Mouse (Mus musculus): ENCODE measurements at regions not wholly inside any gene's neighbourhood (a gene's known extent, or its start where the extent isn't known, plus 50 kb on each side); places are given as distances from the start of the nearest gene placed in this dataset.
A peak's percentile ranks its signal among the peaks of the same experiment; 100 is the strongest.

DNA sequence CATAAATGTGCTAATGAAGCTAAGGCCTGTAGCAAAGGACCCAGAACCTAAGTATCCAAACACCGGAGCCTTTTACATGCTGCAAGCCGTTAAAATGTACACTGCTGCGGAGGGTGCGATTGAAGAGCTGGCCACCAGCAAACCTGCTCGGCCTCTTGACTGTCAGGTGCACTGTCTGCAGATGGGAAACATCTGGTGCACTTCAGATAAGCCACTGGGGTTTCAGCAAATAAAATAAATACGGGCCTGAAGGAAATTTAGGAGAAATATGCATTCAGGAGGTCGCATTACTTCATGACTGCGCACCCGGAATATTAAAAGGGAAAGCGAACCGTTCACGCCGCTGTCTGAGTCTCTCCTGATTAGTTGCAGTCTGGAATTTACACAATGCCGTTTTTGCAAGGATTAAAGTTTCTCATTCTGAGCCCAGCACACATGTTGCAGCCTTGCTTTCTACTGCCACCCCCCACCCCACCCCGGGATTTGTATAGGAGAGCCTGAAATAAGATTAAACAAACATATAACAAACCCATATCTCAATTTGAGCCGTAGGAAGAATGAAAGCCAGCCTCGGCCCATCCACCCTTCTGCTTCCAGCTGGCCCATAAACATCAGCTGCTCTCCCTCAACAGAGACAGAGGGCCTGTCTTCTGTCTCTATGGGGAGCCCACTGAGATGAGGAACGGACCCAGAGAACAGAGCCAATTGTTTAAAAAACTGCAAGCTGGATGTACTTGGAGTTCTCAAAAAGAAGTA, 103.5 kb upstream of the Cd180 start:
- no peaks in the 10 kb centered on the region for H3K27me3 ChIP-seq (ENCODE audit: insufficient read depth, low read length)
- ATAC-seq: peak; percentile 84

DNA sequence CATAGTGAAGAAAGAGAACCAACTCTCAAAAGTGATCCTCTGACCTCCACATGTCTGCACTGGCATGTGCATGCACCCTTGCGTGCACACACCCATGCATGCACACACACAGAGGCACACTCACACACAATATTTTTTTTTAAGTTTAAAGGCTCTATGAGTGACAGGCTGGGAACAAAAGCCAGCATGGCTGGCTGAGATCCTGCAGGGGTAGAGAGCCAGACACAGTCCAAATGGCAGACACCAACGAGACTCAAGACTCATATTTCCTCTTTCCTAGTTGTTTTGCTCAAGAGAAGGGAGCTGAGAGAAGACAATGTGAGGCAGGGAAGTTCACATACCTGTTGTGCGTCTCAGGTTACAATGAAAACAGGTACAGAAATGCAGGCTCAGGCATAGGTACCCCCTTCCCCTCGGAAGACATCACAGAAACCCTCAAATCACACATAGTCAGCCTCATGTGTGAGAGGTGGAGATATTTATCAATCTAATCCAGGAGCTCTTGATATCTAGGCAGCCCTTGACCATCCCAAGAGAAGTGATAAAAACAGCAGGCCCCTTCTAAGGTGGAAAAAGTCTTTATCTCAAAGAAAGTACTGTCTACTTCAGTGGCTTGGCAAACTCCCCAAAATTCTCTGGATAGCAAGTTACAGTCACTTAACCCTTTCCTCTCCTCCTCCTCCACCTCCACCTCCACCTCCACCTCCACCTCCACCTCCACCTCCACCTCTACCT, 101.4 kb upstream of the Cd180 start:
- Histone ChIP-seq H3K27me3 (ENCODE audit: insufficient read depth, low read length) (no peaks in the 10 kb centered on the region), H3K9ac (replicated peaks; ENCODE audit: low read length) (no peak overlapping the region), H3K4me3 (ENCODE audit: low read length) (no peak overlapping the region), H3K4me2 (ENCODE audit: low read depth, low read length) (no peak overlapping the region), H3K4me1 (ENCODE audit: insufficient read depth, low read length) (0 out of 2 replicates have a peak, but pooled peaks cover 11% of the 10 kb centered on the region), H3K36me3 (ENCODE audit: insufficient read depth, low read length) (no peaks in the 10 kb centered on the region), H3K27ac (no peak overlapping the region), H3K9me3 (ENCODE audit: low read length) (no peaks in the 10 kb centered on the region)
- DNase-seq (ENCODE audit: low spot score): no peak
- 73% methylated on average over 4 of the region's 4 CpGs for WGBS
- no peak for ATAC-seq
- TF ChIP-seq CTCF (IDR thresholded peaks at IDR 0.05; ENCODE audit: low read depth): no peak

More for the DNA sequence above, 103.5 kb upstream of the Cd180 start:
- Histone ChIP-seq H3K36me3 (ENCODE audit: insufficient read depth, low read length) (no peaks in the 10 kb centered on the region), H3K4me3 (ENCODE audit: low read length) (no peak overlapping the region), H3K27ac (peak overlapping the region; percentile 48; the same call in 1 of the 2 replicates), H3K4me2 (ENCODE audit: low read depth, low read length) (peak overlapping the region; percentile 25; the same call in 1 of the 2 replicates), H3K9me3 (ENCODE audit: low read length) (no peaks in the 10 kb centered on the region), H3K4me1 (ENCODE audit: insufficient read depth, low read length) (0 out of 2 replicates have a peak, but pooled peaks cover 11% of the 10 kb centered on the region), H3K9ac (replicated peaks; ENCODE audit: low read length) (no peak overlapping the region)
- WGBS: 41% methylated on average over 18 of the region's 18 CpGs
- DNase-seq (ENCODE audit: low spot score): peak; percentile 29
- TF ChIP-seq CTCF (IDR thresholded peaks at IDR 0.05; ENCODE audit: low read depth): no peak

DNA sequence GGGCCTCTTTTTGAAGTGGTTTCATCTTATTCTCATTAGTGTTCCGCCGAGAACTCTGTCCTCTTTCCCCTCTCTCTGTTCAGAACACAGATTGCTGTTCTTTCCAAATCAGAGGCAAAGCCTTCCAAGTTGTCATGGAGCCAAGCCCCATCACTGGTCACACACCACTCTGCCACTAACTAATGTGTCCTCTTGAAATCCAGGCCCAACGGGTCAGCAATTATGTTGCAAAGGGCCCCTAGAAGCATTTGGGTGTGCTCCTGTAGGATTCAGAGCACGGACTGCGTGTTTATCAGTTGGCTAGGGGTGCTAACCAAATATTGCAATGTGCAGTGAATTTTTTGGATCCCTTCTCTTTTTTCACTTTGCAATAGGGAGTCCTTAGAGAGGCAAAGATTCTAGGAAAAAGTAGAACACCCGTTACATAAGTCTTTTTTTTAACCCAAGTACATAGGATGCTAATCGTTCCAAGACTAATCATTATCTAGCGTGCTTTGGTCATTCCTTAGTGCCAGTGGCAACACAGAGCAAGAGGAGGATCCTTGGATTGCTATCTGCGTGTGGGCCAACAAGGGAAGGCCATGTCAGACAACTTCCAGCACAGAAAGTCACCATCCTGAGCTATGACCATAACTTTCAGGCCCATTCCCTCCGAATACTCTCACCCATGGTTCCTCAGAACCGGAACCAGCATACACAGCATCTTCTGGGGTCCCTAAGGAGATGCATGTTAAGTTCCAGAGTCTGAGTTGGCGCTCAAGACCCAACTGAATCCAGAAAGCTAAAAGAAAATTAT, 99.8 kb upstream of the Cd180 start:
- no peaks in the 10 kb centered on the region for H3K9me3 ChIP-seq (ENCODE audit: low read length)
- DNase-seq (ENCODE audit: low spot score) (peak; percentile 49), ATAC-seq (no peak)
- no peak overlapping the region for H3K4me3 ChIP-seq (ENCODE audit: low read length)
- no peaks in the 10 kb centered on the region for H3K36me3 ChIP-seq (ENCODE audit: insufficient read depth, low read length)
- no peak for TF ChIP-seq CTCF (IDR thresholded peaks at IDR 0.05; ENCODE audit: low read depth)
- H3K27ac ChIP-seq: no peak overlapping the region
- H3K4me2 ChIP-seq (ENCODE audit: low read depth, low read length): no peak overlapping the region
- WGBS: 79% methylated on average over 12 of the region's 12 CpGs
- 0 out of 2 replicates have a peak, but pooled peaks cover 11% of the 10 kb centered on the region for H3K4me1 ChIP-seq (ENCODE audit: insufficient read depth, low read length)
- no peaks in the 10 kb centered on the region for H3K27me3 ChIP-seq (ENCODE audit: insufficient read depth, low read length)
- H3K9ac ChIP-seq (replicated peaks; ENCODE audit: low read length): no peak overlapping the region

DNA sequence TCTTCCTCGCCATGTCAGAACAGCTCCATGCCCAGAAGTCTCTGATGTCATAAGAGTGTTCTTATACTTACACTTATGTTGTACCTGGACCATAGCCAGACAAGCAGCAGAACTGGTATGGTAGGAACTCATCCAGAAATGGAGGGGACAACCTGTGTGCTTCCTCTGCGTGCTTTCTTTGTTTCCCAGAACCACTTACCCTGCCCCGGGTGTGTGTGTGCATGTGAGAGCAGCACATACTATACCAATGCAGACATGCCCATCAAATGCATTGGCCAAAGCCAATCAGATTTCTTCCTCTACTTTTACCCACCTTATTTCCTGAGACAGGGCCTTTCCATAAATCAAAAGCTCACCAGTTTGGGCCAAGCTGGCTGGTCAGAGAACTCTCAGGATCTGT, 99.2 kb upstream of the Cd180 start:
- ATAC-seq (no peak), DNase-seq (ENCODE audit: low spot score) (no peak)
- H3K36me3 ChIP-seq (ENCODE audit: insufficient read depth, low read length): no peaks in the 10 kb centered on the region
- TF ChIP-seq CTCF (IDR thresholded peaks at IDR 0.05; ENCODE audit: low read depth): no peak
- no peaks in the 10 kb centered on the region for H3K27me3 ChIP-seq (ENCODE audit: insufficient read depth, low read length)
- H3K4me3 ChIP-seq (ENCODE audit: low read length): no peak overlapping the region
- no peaks in the 10 kb centered on the region for H3K9me3 ChIP-seq (ENCODE audit: low read length)
- no peak overlapping the region for H3K4me2 ChIP-seq (ENCODE audit: low read depth, low read length)
- H3K4me1 ChIP-seq (ENCODE audit: insufficient read depth, low read length): 0 out of 2 replicates have a peak, but pooled peaks cover 11% of the 10 kb centered on the region
- H3K9ac ChIP-seq (replicated peaks; ENCODE audit: low read length): no peak overlapping the region
- no peak overlapping the region for H3K27ac ChIP-seq
- WGBS: 88% methylated on average over 3 of the region's 3 CpGs

DNA sequence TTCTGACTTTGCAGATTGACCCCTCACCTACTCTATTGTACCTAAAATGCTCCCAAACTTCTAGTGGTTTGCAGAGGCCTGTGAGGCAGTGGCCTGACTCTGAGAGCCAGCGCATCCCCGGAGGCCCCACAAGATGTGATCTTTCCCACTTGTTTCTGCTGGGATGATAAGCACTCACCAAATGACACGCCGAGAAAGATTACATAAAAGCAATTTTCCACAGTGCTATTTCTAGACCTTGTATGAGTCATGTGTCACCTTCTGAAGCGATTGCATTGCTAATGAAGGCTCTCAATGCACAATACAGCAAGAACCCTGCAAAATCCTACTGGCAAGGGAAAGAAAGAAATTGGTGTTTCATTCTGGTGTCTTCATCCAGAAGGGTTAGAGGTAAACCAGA, 97.8 kb upstream of the Cd180 start:
- DNase-seq (ENCODE audit: low spot score) (no peak), ATAC-seq (no peak)
- H3K27ac ChIP-seq: no peak overlapping the region
- H3K9ac ChIP-seq (replicated peaks; ENCODE audit: low read length): no peak overlapping the region
- no peaks in the 10 kb centered on the region for H3K27me3 ChIP-seq (ENCODE audit: insufficient read depth, low read length)
- H3K4me3 ChIP-seq (ENCODE audit: low read length): no peak overlapping the region
- TF ChIP-seq CTCF (IDR thresholded peaks at IDR 0.05; ENCODE audit: low read depth): no peak
- 63% methylated on average over 5 of the region's 5 CpGs for WGBS
- H3K9me3 ChIP-seq (ENCODE audit: low read length): no peaks in the 10 kb centered on the region
- 0 out of 2 replicates have a peak, but pooled peaks cover 2% of the 10 kb centered on the region for H3K4me1 ChIP-seq (ENCODE audit: insufficient read depth, low read length)
- no peak overlapping the region for H3K4me2 ChIP-seq (ENCODE audit: low read depth, low read length)
- no peaks in the 10 kb centered on the region for H3K36me3 ChIP-seq (ENCODE audit: insufficient read depth, low read length)

DNA sequence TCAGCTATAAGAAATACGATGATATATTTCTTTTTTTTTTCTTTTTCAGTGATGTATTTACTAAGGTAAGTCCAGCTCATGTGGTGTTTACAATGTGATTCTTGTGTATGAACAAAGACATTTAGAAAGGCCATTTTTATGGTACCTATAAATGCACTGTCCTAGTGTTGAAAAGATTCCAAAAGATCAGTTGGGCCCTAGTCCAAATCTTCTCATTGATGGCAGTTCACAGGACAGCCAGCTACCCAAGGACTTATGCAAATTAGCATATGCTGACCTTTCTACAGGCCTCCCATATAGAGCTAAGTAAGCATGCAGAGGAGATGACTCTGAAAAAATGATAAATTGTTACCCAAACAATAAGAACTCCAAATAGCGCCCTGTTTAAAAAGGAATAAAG, 97.3 kb upstream of the Cd180 start:
- no peak for ATAC-seq
- WGBS: 65% methylated on average over 2 of the region's 2 CpGs
- no peaks in the 10 kb centered on the region for H3K27me3 ChIP-seq (ENCODE audit: insufficient read depth, low read length)
- DNase-seq (ENCODE audit: low spot score): no peak
- no peaks in the 10 kb centered on the region for H3K36me3 ChIP-seq (ENCODE audit: insufficient read depth, low read length)
- H3K9ac ChIP-seq (replicated peaks; ENCODE audit: low read length): no peak overlapping the region
- no peaks in the 10 kb centered on the region for H3K4me1 ChIP-seq (ENCODE audit: insufficient read depth, low read length)
- H3K9me3 ChIP-seq (ENCODE audit: low read length): no peaks in the 10 kb centered on the region
- no peak overlapping the region for H3K27ac ChIP-seq
- H3K4me3 ChIP-seq (ENCODE audit: low read length): no peak overlapping the region
- H3K4me2 ChIP-seq (ENCODE audit: low read depth, low read length): no peak overlapping the region
- TF ChIP-seq CTCF (IDR thresholded peaks at IDR 0.05; ENCODE audit: low read depth): no peak
